Mouse (Mus musculus): ENCODE measurements around the gene Id1.
A peak's percentile ranks its signal among the peaks of the same experiment; 100 is the strongest.

Gene Id1

GRCm38 (mm10) chr2:152785446-152786350, 49.6 kb downstream of the Id1 start:
- DNase-seq: peak; percentile 84
